Mouse (Mus musculus): ENCODE measurements around the gene Defa37. TPM values are rescaled to one million over a fixed set of nuclear protein-coding genes. Genes with fewer than 3 reads are reported as not detected.
"Not testable (repeated sequence)": the region's sequence is repeated elsewhere in the genome, so short reads cannot be mapped to it uniquely, and the experiment has no call there.

Gene Defa37
- not detected in 2 replicates for polyA plus RNA-seq (2016; fragmentation: Nextera tagmentation; extraction: Ambion mirVana)

GRCm38 (mm10) chr8:21565086-21565485 lies at the start of gene Defa37:
Gene Defa37, plus strand, starts transcription at chr8:21565386.
- not testable (repeated sequence) for H3K4me1 ChIP-seq (replicated peaks); DNase-seq (ENCODE audit: low spot score); H3K9me3 ChIP-seq; H3K27me3 ChIP-seq (ENCODE audit: insufficient read depth, poor library complexity, severe bottlenecking); H3K27ac ChIP-seq; H3K4me3 ChIP-seq; H3K36me3 ChIP-seq
- no CpG with 5 or more reads among the region's 1 CpGs for WGBS

- H3K27ac ChIP-seq; DNase-seq (ENCODE audit: low spot score); H3K36me3 ChIP-seq; H3K9me3 ChIP-seq; H3K4me3 ChIP-seq; H3K27me3 ChIP-seq (ENCODE audit: insufficient read depth, poor library complexity, severe bottlenecking); H3K4me1 ChIP-seq (replicated peaks): not testable (repeated sequence)
- no CpG with 5 or more reads among the region's 2 CpGs for WGBS
These were observed 36.5 kb upstream of the Defa37 start, which contains the start of gene Defa32 for GRCm38 (mm10) chr8:21528732-21529131. Gene Defa32, plus strand, starts transcription at chr8:21529032.

- not testable (repeated sequence) for H3K4me3 ChIP-seq; H3K4me1 ChIP-seq (replicated peaks); DNase-seq (ENCODE audit: low spot score); H3K9me3 ChIP-seq; H3K27ac ChIP-seq; H3K36me3 ChIP-seq; H3K27me3 ChIP-seq (ENCODE audit: insufficient read depth, poor library complexity, severe bottlenecking)
- no CpG with 5 or more reads among the region's 1 CpGs for WGBS
These were observed 17.5 kb downstream of the Defa37 start, which contains the start of gene Defa28 for GRCm38 (mm10) chr8:21582706-21583105. Gene Defa28, plus strand, starts transcription at chr8:21583006.

GRCm38 (mm10) chr8:21594408-21594807 lies 29.2 kb downstream of the Defa37 start, which contains the start of gene Gm7861:
Gene Gm7861, minus strand, starts transcription at chr8:21594508.
- not testable (repeated sequence) for DNase-seq (ENCODE audit: low spot score); H3K27me3 ChIP-seq (ENCODE audit: insufficient read depth, poor library complexity, severe bottlenecking); H3K9me3 ChIP-seq; H3K4me3 ChIP-seq; H3K27ac ChIP-seq; H3K36me3 ChIP-seq; H3K4me1 ChIP-seq (replicated peaks)
- WGBS: no CpG with 5 or more reads among the region's 1 CpGs

Other genes starting within 250 kb of the Defa37 start
- gene Defa27, start 249.8 kb upstream of the Defa37 start, polyA plus RNA-seq (2016; fragmentation: Nextera tagmentation; extraction: Ambion mirVana): not detected in 2 replicates
- gene Defa29, start 238.4 kb upstream of the Defa37 start, polyA plus RNA-seq (2016; fragmentation: Nextera tagmentation; extraction: Ambion mirVana): not detected in 2 replicates
- gene Defa2, start 186.9 kb upstream of the Defa37 start, polyA plus RNA-seq (2016; fragmentation: Nextera tagmentation; extraction: Ambion mirVana): not detected in 2 replicates
- not detected in 2 replicates for gene Defa33, start 173.6 kb upstream of the Defa37 start, polyA plus RNA-seq (2016; fragmentation: Nextera tagmentation; extraction: Ambion mirVana)
- not detected in 2 replicates for gene Defa36, start 138.0 kb upstream of the Defa37 start, polyA plus RNA-seq (2016; fragmentation: Nextera tagmentation; extraction: Ambion mirVana)
- not detected in 2 replicates for gene Gm7849, start 108.8 kb upstream of the Defa37 start, polyA plus RNA-seq (2016; fragmentation: Nextera tagmentation; extraction: Ambion mirVana)
- not detected in 2 replicates for gene Defa20, start 56.1 kb upstream of the Defa37 start, polyA plus RNA-seq (2016; fragmentation: Nextera tagmentation; extraction: Ambion mirVana)
- gene Defa32, start 36.4 kb upstream of the Defa37 start, polyA plus RNA-seq (2016; fragmentation: Nextera tagmentation; extraction: Ambion mirVana): not detected in 2 replicates
- not detected in 2 replicates for gene Defa28, start 17.6 kb downstream of the Defa37 start, polyA plus RNA-seq (2016; fragmentation: Nextera tagmentation; extraction: Ambion mirVana)
- gene Gm7861, start 29.1 kb downstream of the Defa37 start, polyA plus RNA-seq (2016; fragmentation: Nextera tagmentation; extraction: Ambion mirVana): not detected in 2 replicates
- gene Defa26, start 52.8 kb downstream of the Defa37 start, polyA plus RNA-seq (2016; fragmentation: Nextera tagmentation; extraction: Ambion mirVana): not detected in 2 replicates
- gene Defa17, start 90.4 kb downstream of the Defa37 start, polyA plus RNA-seq (2016; fragmentation: Nextera tagmentation; extraction: Ambion mirVana): not detected in 2 replicates
- gene Defa34, start 100.4 kb downstream of the Defa37 start, polyA plus RNA-seq (2016; fragmentation: Nextera tagmentation; extraction: Ambion mirVana): not detected in 2 replicates
- not detected in 2 replicates for gene AY761184, start 138.3 kb downstream of the Defa37 start, polyA plus RNA-seq (2016; fragmentation: Nextera tagmentation; extraction: Ambion mirVana)
- not detected in 2 replicates for gene Defa24, start 169.1 kb downstream of the Defa37 start, polyA plus RNA-seq (2016; fragmentation: Nextera tagmentation; extraction: Ambion mirVana)

Measured in hindbrain, embryonic 10.5 days (tissue).